Comparison of ENCODE assay signal across 26 mouse cellular contexts in genomic region chr13:56162859-56163258, GRCm38 (mm10). TPM values are rescaled to one million over a fixed set of nuclear protein-coding genes. Genes with fewer than 3 reads are reported as not detected.
DNase-seq lines count a peak whose midpoint lies in the region; ATAC-seq and TF ChIP-seq lines count a peak whose summit lies in the region.
"Had no signal": no experiment of that assay in that cellular context is flagged by ENCODE, and none has a peak within 500 bp of the region (broad histone marks: within the 10 kb centered on the region; RNA-seq: fewer than 3 reads in every experiment).

No protein-coding gene starts in this region.

- no peak for TF ChIP-seq POLR2A in bone marrow, adult 2 months (IDR thresholded peaks at IDR 0.05; ENCODE audit: borderline replicate concordance, control insufficient read depth, low read depth, low read length)

- no peak overlapping the region for H3K4me3 ChIP-seq in bone marrow, adult 2 months (replicated peaks; ENCODE audit: control insufficient read depth, low read depth, low read length)
- no peak overlapping the region for H3K4me3 ChIP-seq in limb, embryonic 11.5 days (ENCODE audit: low read depth, low read length)
- H3K4me3 ChIP-seq in megakaryocyte, embryonic 14.5 days (replicated peaks): peak overlapping the region; percentile 31
- H3K4me3 ChIP-seq: erythroblast, embryonic 14.5 days; hindbrain, embryonic 13.5 days; left cerebral cortex, adult 2 months; midbrain, embryonic 13.5 days had no signal

- H3K9ac ChIP-seq in limb, embryonic 11.5 days (ENCODE audit: low read length): no peak overlapping the region
- H3K9ac ChIP-seq: hindbrain, embryonic 13.5 days; midbrain, embryonic 13.5 days had no signal

- no peak for ATAC-seq in limb, embryonic 11.5 days (ENCODE audit: insufficient number of reproducible peaks, low FRiP score, low TSS enrichment, low read depth)
- ATAC-seq: forebrain, embryonic 14.5 days; inflammation-experienced regulatory T-cells, adult 6 months; midbrain, embryonic 13.5 days; Patski had no signal

- TF ChIP-seq CTCF in bone marrow, adult 2 months (IDR thresholded peaks at IDR 0.05; ENCODE audit: control insufficient read depth, insufficient read depth, low read length): no peak

- DNase-seq in 416B (ENCODE audit: low read depth): peak; percentile 42
- DNase-seq in limb, embryonic 11.5 days (ENCODE audit: low spot score): no peak
- DNase-seq in testis, postnatal 10 days (ENCODE audit: low spot score): no peak
- DNase-seq in lung, postnatal 4 days: no peak
- no peak for DNase-seq in gastrocnemius, postnatal 4 days (ENCODE audit: low spot score in 2 of 2)
- DNase-seq: adrenal gland, adult 8-10 months; cerebellum, adult 11 months; cerebellum, postnatal 14 days; embryo, embryonic 11 days; gastrocnemius, postnatal 10 days; heart, postnatal 10 days; kidney, adult 8-10 months; kidney, postnatal 14 days; left cerebral cortex, postnatal 4 days; lung, adult 2 months; thymus, adult 2 months had no signal

- WGBS in bone marrow, adult 2 months: 3% methylated on average over 6 of the region's 6 CpGs
- 77% methylated on average over 6 of the region's 6 CpGs for WGBS in limb, embryonic 11.5 days

- peaks cover 18% of the 10 kb centered on the region for H3K4me1 ChIP-seq in bone marrow, adult 2 months (ENCODE audit: control insufficient read depth, insufficient read depth, low read length)
- H3K4me1 ChIP-seq in limb, embryonic 11.5 days (ENCODE audit: control insufficient read depth, insufficient read depth, low read length): peaks cover 65% of the 10 kb centered on the region
- peaks cover 48% of the 10 kb centered on the region for H3K4me1 ChIP-seq in megakaryocyte, embryonic 14.5 days

- H3K27ac ChIP-seq in bone marrow, adult 2 months (ENCODE audit: control insufficient read depth, insufficient read depth, low read depth, low read length, poor library complexity): peak overlapping the region; percentile 55; the same call in 1 of the 2 replicates
- peak overlapping the region; percentile 45 for H3K27ac ChIP-seq in limb, embryonic 11.5 days (replicated peaks; ENCODE audit: low read depth, low read length)
- H3K27ac ChIP-seq: hindbrain, embryonic 13.5 days; left cerebral cortex, adult 2 months; midbrain, embryonic 13.5 days had no signal

- no peaks in the 10 kb centered on the region for H3K9me3 ChIP-seq in limb, embryonic 11.5 days (ENCODE audit: control insufficient read depth, low read length)
- no peaks in the 10 kb centered on the region for H3K9me3 ChIP-seq in megakaryocyte, embryonic 14.5 days
- H3K9me3 ChIP-seq: hindbrain, embryonic 13.5 days; midbrain, embryonic 13.5 days had no signal

- H3K4me2 ChIP-seq in limb, embryonic 11.5 days (ENCODE audit: low read depth, severe bottlenecking): no peak overlapping the region
- H3K4me2 ChIP-seq: heart, embryonic 11.5 days; hindbrain, embryonic 13.5 days; midbrain, embryonic 13.5 days had no signal

- H3K27me3 ChIP-seq in limb, embryonic 11.5 days (ENCODE audit: control insufficient read depth, insufficient read depth, low read length): no peaks in the 10 kb centered on the region
- H3K27me3 ChIP-seq in megakaryocyte, embryonic 14.5 days (replicated peaks): peaks cover 51% of the 10 kb centered on the region
- H3K27me3 ChIP-seq: midbrain, embryonic 13.5 days had no signal

- no peaks in the 10 kb centered on the region for H3K36me3 ChIP-seq in limb, embryonic 11.5 days (ENCODE audit: control insufficient read depth, insufficient read depth, low read length)
- no peaks in the 10 kb centered on the region for H3K36me3 ChIP-seq in megakaryocyte, embryonic 14.5 days (replicated peaks; ENCODE audit: low read length)
- H3K36me3 ChIP-seq: hindbrain, embryonic 13.5 days; midbrain, embryonic 13.5 days had no signal

RNA-seq across cellular contexts. Expression of gene Tifab, which starts 15.8 kb away (rescaled TPM):
- 22.4 and 70.7 TPM in 2 replicates for polyA plus RNA-seq in bone marrow, adult 2 months (2011; ENCODE audit: insufficient read depth, insufficient read length, low replicate concordance, missing spikeins)
- polyA plus RNA-seq in limb, embryonic 11.5 days (2014; fragmentation: Nextera tagmentation; extraction: Ambion mirVana): 0.27 and 0.52 TPM in 2 replicates
- polyA plus RNA-seq in megakaryocyte, embryonic 14.5 days (2012; ENCODE audit: insufficient read depth, low replicate concordance): 3.1 and 6.6 TPM in 2 replicates
- total RNA-seq in gastrocnemius, postnatal 4 days (2021): 1 to 10 TPM; 1.4 to 1.5 TPM
- polyA plus RNA-seq: Patski had no signal

RNA-seq across cellular contexts. Expression of gene H2afy, which starts 26.7 kb away (rescaled TPM):
- 99.1 and 137 TPM in 2 replicates for polyA plus RNA-seq in bone marrow, adult 2 months (2011; ENCODE audit: insufficient read depth, insufficient read length, low replicate concordance, missing spikeins)
- 726 and 743 TPM in 2 replicates for polyA plus RNA-seq in limb, embryonic 11.5 days (2014; fragmentation: Nextera tagmentation; extraction: Ambion mirVana)
- polyA plus RNA-seq in megakaryocyte, embryonic 14.5 days (2012; ENCODE audit: insufficient read depth, low replicate concordance): 149 and 331 TPM in 2 replicates
- total RNA-seq in gastrocnemius, postnatal 4 days (2021): 10 to 100 TPM; 80.2 to 89.7 TPM
